Mouse (Mus musculus): ENCODE measurements around the gene Slc4a5.
"Not testable (repeated sequence)": the region's sequence is repeated elsewhere in the genome, so short reads cannot be mapped to it uniquely, and the experiment has no call there.

Slc4a5 gene

DNA sequence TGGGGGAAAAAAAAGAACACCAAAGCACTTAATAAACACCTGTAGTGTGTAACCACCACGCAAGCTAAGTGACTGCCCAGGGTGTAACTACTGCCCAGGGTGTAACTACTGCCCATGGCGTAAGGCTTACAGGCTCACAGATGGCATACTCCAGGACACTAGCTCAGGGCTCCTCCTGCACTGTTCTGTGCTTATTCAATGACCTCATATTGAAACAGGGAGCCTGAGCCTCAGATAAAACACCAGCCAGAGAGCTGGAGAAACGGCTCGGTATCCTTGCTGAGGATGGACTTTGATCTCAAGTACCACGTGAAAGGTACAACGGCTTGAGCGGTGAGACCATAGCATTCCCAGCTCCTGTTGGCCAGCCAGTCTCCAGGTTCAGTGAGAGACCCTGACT is 92.4 kb downstream of the Slc4a5 start:
- no peak for DNase-seq

- no peak for DNase-seq
Observed at GRCm38 (mm10) chr6:83312514-83312913, 92.9 kb downstream of the Slc4a5 start.

DNA sequence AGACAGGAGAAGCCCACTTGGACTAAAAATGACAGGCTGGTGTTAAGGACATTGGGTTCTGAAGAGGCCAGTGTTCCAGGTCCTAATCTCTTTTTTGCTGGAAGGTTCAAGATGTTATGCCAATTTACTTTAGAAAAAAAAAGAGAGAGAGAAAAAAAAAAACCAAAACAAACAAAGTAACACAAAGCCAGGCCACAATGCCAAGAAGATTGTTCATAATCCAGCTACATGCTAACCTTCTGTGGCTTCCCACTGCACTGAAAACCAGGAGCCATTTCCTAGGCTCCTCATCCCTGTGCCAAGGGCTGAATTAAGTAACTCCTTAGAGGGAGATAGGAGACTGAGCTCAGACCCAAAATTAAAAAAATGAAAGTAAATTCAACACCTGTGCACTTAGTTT is 95.7 kb downstream of the Slc4a5 start:
- DNase-seq = no peak

DNA sequence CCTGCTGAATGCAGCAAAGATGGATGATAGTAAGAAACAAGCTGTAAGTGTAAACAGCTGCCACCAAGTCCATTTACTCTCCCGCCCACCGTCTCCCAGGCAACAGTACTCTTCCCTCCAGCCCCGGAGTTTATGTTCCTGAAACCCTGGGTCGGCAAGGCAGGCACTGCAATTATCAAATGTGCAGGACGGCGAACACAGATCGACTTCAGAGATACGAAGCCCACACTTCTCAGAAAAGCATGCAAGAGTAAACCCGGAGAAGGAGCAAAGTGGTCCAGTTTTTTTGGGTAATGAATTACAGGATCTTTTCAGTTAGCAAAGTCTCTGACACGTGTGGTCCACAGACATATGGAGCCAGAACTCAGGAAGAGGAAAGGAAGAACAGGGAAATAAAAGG is 96.4 kb downstream of the Slc4a5 start:
- DNase-seq = peak; percentile 27

GRCm38 (mm10) chr6:83317108-83317741 is 97.6 kb downstream of the Slc4a5 start:
- peak; percentile 96 for DNase-seq

GRCm38 (mm10) chr6:83321927-83322326 is 102.3 kb downstream of the Slc4a5 start:
- DNase-seq = no peak

DNA sequence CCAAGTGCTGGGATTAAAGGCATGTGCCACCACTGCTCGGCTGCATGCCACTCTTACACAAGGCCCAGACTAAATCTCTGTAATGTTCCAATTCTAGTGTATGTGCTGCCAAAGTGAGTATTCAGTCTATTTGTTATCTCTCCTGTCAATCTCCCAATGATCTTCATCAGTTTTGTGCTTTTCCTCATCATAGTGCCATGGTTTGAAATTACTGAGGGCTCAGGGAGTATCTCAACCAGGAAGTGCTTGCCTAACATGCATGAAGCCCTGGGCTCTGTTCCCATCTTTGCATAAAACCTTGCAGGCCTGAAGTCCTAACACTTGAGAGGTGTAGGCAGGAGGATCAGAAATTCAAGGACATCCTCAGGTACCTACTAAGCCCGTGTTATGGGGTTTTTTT is 103.2 kb downstream of the Slc4a5 start:
- no peak for DNase-seq

- no peak for DNase-seq
Observed at GRCm38 (mm10) chr6:83323652-83324419, 104.2 kb downstream of the Slc4a5 start.

- peak; percentile 98 for DNase-seq
Observed at GRCm38 (mm10) chr6:83325525-83326393, 106.1 kb downstream of the Slc4a5 start, which contains the start of the genes Mthfd2 and Mob1a. TSS of gene Mthfd2 (minus strand) at chr6:83325908. TSS of gene Mob1a (plus strand) at chr6:83326016.

GRCm38 (mm10) chr6:83326394-83326736 is 106.7 kb downstream of the Slc4a5 start:
- no peak for DNase-seq

- DNase-seq = no peak
Observed at GRCm38 (mm10) chr6:83326761-83327160, 107.1 kb downstream of the Slc4a5 start.

GRCm38 (mm10) chr6:83327591-83328190 is 108.1 kb downstream of the Slc4a5 start:
- DNase-seq = peak; percentile 26

- no peak for DNase-seq
Observed at GRCm38 (mm10) chr6:83341387-83341786, 121.8 kb downstream of the Slc4a5 start.

DNA sequence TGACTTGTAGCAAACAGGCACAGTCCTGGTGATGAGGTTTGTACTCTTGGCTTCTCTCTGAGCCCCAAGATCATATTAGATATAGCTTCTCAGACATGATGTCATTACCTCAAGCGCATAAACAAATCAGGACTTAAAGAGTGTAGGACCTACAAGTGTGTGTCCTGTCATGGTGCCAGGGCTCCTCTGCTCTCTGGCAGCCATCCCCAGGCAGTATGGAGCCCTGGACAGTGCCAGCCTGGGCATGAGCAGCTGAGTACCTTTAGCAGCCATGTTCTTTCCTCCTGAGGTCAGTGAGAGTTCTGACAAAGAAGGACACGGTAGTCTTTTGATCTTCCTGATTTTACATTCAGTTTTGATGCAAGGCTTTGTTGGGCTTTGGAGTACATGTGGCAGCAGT is 123.3 kb downstream of the Slc4a5 start:
- DNase-seq = no peak

- DNase-seq = not testable (repeated sequence)
Observed at GRCm38 (mm10) chr6:83345285-83345684, 125.7 kb downstream of the Slc4a5 start.

DNA sequence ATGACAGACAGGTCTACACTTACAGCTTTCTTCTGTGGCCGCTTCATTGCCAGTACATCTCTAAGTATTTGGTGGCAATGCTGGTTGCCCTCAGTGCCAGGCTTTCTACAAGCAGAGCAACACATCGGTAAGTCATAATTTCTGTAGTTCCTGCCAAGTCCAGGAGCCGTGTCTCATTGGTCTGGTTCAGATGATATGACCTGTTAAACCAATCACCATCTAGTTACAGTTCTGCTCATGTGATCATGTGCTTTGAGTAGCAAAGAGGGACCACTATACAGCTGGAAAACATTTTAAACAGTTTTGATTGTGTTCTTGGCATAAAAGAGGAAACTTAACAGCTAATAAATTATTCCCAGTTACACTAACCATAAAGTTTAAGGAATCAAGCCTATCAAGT is 128.3 kb downstream of the Slc4a5 start:
- DNase-seq = no peak

- DNase-seq = no peak
Observed at GRCm38 (mm10) chr6:83348873-83349272, 129.2 kb downstream of the Slc4a5 start, which contains the start of gene Bola3. TSS of gene Bola3 (plus strand) at chr6:83349147.

GRCm38 (mm10) chr6:83349274-83349958 is 129.8 kb downstream of the Slc4a5 start:
- peak; percentile 90 for DNase-seq

DNA sequence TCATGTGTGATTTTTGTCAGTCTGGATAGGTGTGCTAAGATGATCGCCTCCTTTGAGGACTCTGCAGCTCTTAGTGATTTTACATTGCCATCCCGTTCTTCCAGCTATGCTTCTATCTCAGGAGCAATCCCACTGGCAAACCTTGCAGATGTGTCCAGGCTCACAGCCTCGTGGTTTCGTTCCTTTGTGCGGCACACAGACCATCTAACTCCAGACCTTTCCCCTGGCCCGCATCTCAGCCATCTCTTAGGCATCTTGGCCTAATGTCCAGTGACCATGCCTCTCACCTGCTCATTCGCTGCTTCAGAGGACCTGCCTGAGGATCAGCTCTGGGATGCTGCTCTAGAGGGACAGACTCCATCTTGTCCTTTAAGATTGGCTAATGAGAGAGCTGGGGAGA is 130.5 kb downstream of the Slc4a5 start:
- DNase-seq = no peak

DNA sequence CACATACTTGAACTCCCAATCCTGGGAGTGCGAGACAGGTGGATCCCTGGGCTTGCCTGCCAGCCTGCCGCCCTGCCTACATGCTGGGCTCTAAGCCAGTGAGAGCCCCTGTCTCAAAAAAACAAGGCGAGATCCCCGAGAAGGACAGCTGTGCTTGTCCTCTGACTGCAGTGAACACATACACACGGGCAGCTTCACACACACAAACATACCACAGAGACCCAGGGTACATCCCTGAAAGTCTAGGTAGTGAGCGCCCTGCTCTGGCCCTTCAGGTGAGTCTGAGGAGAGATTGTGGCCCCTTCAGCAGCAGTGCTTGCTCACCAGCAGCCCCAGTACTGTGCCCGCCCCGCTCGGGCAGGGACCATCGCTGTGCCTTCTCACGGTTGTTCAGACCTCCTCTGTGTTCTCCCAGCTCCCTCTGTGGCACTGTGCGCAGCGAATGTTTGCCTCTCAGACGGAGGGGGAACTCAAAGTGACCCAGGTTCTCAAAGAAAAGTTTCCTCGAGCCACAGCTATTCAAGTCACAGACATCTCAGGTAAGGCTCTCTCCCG is 131.3 kb downstream of the Slc4a5 start:
- no peak for DNase-seq

- DNase-seq = no peak
Observed at GRCm38 (mm10) chr6:83351490-83352160, 132.0 kb downstream of the Slc4a5 start.

All from retina, postnatal 1 day (tissue).